Comparison of ENCODE assay signal across 8 mouse cellular contexts in genomic region chr7:110821653-110822052, GRCm38 (mm10). TPM values are rescaled to one million over a fixed set of nuclear protein-coding genes. Genes with fewer than 3 reads are reported as not detected.
DNase-seq lines count a peak whose midpoint lies in the region; ATAC-seq lines count a peak whose summit lies in the region.

No protein-coding gene starts in this region.

- H3K4me2 ChIP-seq in heart, embryonic 12.5 days = no peak overlapping the region

- peak overlapping the region; percentile 80 for H3K27ac ChIP-seq in heart, embryonic 12.5 days (ENCODE audit: poor library complexity, severe bottlenecking)

- no peak overlapping the region for H3K4me3 ChIP-seq in heart, embryonic 12.5 days

- H3K9ac ChIP-seq in heart, embryonic 12.5 days = no peak overlapping the region

- H3K27me3 ChIP-seq in heart, embryonic 12.5 days (replicated peaks) = no peaks in the 10 kb centered on the region

- peaks cover 19% of the 10 kb centered on the region for H3K36me3 ChIP-seq in heart, embryonic 12.5 days

- H3K4me1 ChIP-seq in heart, embryonic 12.5 days (replicated peaks) = peaks cover 62% of the 10 kb centered on the region

- H3K9me3 ChIP-seq in heart, embryonic 12.5 days (replicated peaks) = no peaks in the 10 kb centered on the region

- WGBS in heart, embryonic 12.5 days = 19% methylated on average over 3 of the region's 3 CpGs

- peak; percentile 81 for ATAC-seq in frontal cortex, adult (ENCODE audit: low TSS enrichment)
- 0 out of 2 replicates have a peak, but pooled peaks have one; percentile 34 for ATAC-seq in heart, embryonic 12.5 days (ENCODE audit: insufficient number of reproducible peaks, low FRiP score)

- no peak for DNase-seq in frontal cortex, postnatal 10 days (ENCODE audit: low spot score in 2 of 2)
- DNase-seq in ovary, adult 18-20 months (ENCODE audit: low spot score) = peak; percentile 38
- no peak for DNase-seq in ovary, postnatal 10 days (ENCODE audit: low spot score)
- DNase-seq in lung, postnatal 10 days = peak; percentile 46
- no peak for DNase-seq in thymus, postnatal 25 days
- DNase-seq in embryo, embryonic 10.5 days (ENCODE audit: low spot score) = no peak

RNA-seq across cellular contexts. Expression of gene Rnf141, which starts 22.6 kb away (rescaled TPM):
- 35.5 and 37.9 TPM in 2 replicates for polyA plus RNA-seq in heart, embryonic 12.5 days (2016; fragmentation: Nextera tagmentation; extraction: Ambion mirVana)

RNA-seq across cellular contexts. Expression of gene Lyve1, which starts 41.4 kb away (rescaled TPM):
- polyA plus RNA-seq in heart, embryonic 12.5 days (2016; fragmentation: Nextera tagmentation; extraction: Ambion mirVana) = 3.2 and 3.6 TPM in 2 replicates

RNA-seq across cellular contexts. Expression of gene Ampd3, which starts 53.6 kb away (rescaled TPM):
- 8.2 and 9.4 TPM in 2 replicates for polyA plus RNA-seq in heart, embryonic 12.5 days (2016; fragmentation: Nextera tagmentation; extraction: Ambion mirVana)

Comparison
In these comparisons a context has a peak if more than half of its experiments do, and no peak if none do; other contexts are left out.
1. DNase-seq: peak in ovary, adult 18-20 months (single experiment) and lung, postnatal 10 days (single experiment); none in frontal cortex, postnatal 10 days (0 of 2), ovary, postnatal 10 days (single experiment), thymus, postnatal 25 days (single experiment) and embryo, embryonic 10.5 days (single experiment).